Mouse (Mus musculus): Measurements from ENCODE around the gene Exd2. TPM values are rescaled to one million over a fixed set of nuclear protein-coding genes. Genes with fewer than 3 reads are reported as not detected.
A peak's percentile ranks its signal among the peaks of the same experiment; 100 is the strongest.

Gene Exd2
- polyA plus RNA-seq, 1 experiment from 2014 or later, result 66.4 TPM

DNA sequence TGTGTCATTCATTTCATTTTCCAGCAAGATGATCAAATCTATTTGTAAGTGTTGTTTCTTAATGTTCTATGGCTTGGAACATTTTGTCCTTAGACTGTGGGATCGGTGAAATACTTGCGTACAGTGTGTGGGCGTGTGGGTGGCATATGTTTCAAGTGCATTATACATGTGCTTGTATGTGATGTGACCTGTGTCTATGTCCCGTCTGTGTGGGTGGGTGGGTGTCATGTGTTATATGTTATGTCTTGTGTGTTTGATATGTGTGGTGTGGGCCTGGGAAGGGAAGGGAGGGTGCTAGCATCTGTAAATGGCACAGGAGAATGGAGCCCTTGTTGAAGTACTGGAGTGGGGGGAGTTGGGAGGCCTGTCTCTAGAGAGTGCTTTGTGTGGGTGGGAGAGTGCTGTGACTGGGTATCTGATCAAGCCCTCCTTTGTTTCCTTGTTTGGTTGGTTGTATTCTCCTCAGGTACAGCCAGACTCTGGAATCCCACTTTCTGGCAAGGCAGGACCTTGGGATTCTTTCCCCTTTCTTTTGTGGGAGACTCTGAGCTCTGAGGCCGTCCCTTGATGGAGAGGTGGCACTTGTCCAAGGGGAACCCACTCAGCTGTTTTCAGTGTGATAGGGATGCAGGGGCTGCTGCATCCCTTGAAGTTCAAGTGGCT, 65.0 kb downstream of the Exd2 start:
- Histone ChIP-seq H3K27me3 (ENCODE audit: control insufficient read depth, insufficient read depth, low read depth, low read length) (no peaks in the 10 kb centered on the region), H3K4me3 (ENCODE audit: low read depth, low read length) (no peak overlapping the region), H3K9ac (ENCODE audit: low read depth, low read length) (no peak overlapping the region), H3K27ac (ENCODE audit: low read length) (peak overlapping the region; percentile 1; the same call in 1 of the 2 replicates), H3K4me2 (ENCODE audit: low read length) (no peak overlapping the region), H3K4me1 (ENCODE audit: control insufficient read depth, insufficient read depth, low read length) (peaks cover 22% of the 10 kb centered on the region), H3K36me3 (ENCODE audit: control insufficient read depth, insufficient read depth, low read length) (no peaks in the 10 kb centered on the region), H3K9me3 (replicated peaks; ENCODE audit: control insufficient read depth, low read length, poor library complexity, severe bottlenecking) (no peaks in the 10 kb centered on the region)
- 72% methylated on average over 5 of the region's 5 CpGs for WGBS
- ATAC-seq, result peak; percentile 67

DNA sequence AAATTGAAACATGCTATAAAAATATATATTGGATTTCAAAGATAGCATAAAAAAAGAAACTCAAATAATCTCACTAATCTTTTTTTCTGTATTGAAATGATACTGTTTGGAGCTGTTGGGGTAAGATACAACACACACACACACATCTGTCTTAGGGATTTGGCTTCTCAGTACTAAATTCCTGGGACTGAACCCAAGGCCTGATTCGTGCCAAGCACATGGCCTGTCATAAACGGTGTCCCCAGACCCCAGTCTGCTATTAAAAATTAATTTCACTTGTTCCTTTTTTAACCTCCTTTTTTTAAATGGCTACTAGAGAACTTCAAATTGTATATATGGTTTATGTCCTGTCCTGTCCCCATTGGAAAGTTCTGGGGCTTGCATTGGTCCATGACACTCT, 67.2 kb downstream of the Exd2 start:
- no peak for ATAC-seq
- Histone ChIP-seq H3K9ac (ENCODE audit: low read depth, low read length) (no peak overlapping the region), H3K36me3 (ENCODE audit: control insufficient read depth, insufficient read depth, low read length) (no peaks in the 10 kb centered on the region), H3K27ac (ENCODE audit: low read length) (no peak overlapping the region), H3K9me3 (replicated peaks; ENCODE audit: control insufficient read depth, low read length, poor library complexity, severe bottlenecking) (no peaks in the 10 kb centered on the region), H3K27me3 (ENCODE audit: control insufficient read depth, insufficient read depth, low read depth, low read length) (no peaks in the 10 kb centered on the region), H3K4me3 (ENCODE audit: low read depth, low read length) (no peak overlapping the region), H3K4me2 (ENCODE audit: low read length) (no peak overlapping the region), H3K4me1 (ENCODE audit: control insufficient read depth, insufficient read depth, low read length) (peaks cover 12% of the 10 kb centered on the region; the same call in 1 of the 2 replicates)
- WGBS, result 60% methylated on average over 2 of the region's 2 CpGs

GRCm38 (mm10) chr12:80530630-80531029, 67.7 kb downstream of the Exd2 start:
- WGBS, result 78% methylated on average over 6 of the region's 6 CpGs
- ATAC-seq, result no peak
- Histone ChIP-seq H3K4me3 (ENCODE audit: low read depth, low read length) (no peak overlapping the region), H3K27me3 (ENCODE audit: control insufficient read depth, insufficient read depth, low read depth, low read length) (no peaks in the 10 kb centered on the region), H3K4me1 (ENCODE audit: control insufficient read depth, insufficient read depth, low read length) (peaks cover 7% of the 10 kb centered on the region; the same call in 1 of the 2 replicates), H3K27ac (ENCODE audit: low read length) (no peak overlapping the region), H3K9me3 (replicated peaks; ENCODE audit: control insufficient read depth, low read length, poor library complexity, severe bottlenecking) (no peaks in the 10 kb centered on the region), H3K9ac (ENCODE audit: low read depth, low read length) (no peak overlapping the region), H3K36me3 (ENCODE audit: control insufficient read depth, insufficient read depth, low read length) (no peaks in the 10 kb centered on the region), H3K4me2 (ENCODE audit: low read length) (no peak overlapping the region)

DNA sequence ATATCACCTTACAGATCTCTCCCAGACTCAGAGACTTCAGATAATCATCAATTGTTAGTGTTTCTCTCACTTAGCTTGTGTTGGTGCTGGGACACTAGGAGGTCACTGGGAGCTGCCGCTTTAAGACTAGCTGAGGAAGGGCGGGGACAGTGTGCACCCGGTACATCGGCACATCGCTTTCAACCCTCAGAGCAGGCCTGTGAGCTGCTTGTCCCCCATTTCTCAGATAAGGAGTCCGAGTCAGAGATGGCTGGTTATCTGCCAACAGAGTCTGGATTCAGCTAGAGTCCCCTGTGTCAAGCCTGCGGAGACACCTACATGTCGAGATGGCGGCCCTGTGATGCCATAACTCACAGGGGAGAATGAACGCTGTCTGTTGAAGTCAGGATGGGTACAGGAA, 68.7 kb downstream of the Exd2 start:
- Histone ChIP-seq H3K4me3 (ENCODE audit: low read depth, low read length) (no peak overlapping the region), H3K27me3 (ENCODE audit: control insufficient read depth, insufficient read depth, low read depth, low read length) (no peaks in the 10 kb centered on the region), H3K4me2 (ENCODE audit: low read length) (no peak overlapping the region), H3K36me3 (ENCODE audit: control insufficient read depth, insufficient read depth, low read length) (no peaks in the 10 kb centered on the region), H3K27ac (ENCODE audit: low read length) (no peak overlapping the region), H3K9me3 (replicated peaks; ENCODE audit: control insufficient read depth, low read length, poor library complexity, severe bottlenecking) (no peaks in the 10 kb centered on the region), H3K4me1 (ENCODE audit: control insufficient read depth, insufficient read depth, low read length) (peaks cover 4% of the 10 kb centered on the region; the same call in 1 of the 2 replicates), H3K9ac (ENCODE audit: low read depth, low read length) (no peak overlapping the region)
- ATAC-seq, result no peak
- WGBS, result 92% methylated on average over 10 of the region's 10 CpGs

GRCm38 (mm10) chr12:80533876-80534275, 71.0 kb downstream of the Exd2 start:
- Histone ChIP-seq H3K4me3 (ENCODE audit: low read depth, low read length) (no peak overlapping the region), H3K27ac (ENCODE audit: low read length) (no peak overlapping the region), H3K36me3 (ENCODE audit: control insufficient read depth, insufficient read depth, low read length) (no peaks in the 10 kb centered on the region), H3K9me3 (replicated peaks; ENCODE audit: control insufficient read depth, low read length, poor library complexity, severe bottlenecking) (no peaks in the 10 kb centered on the region), H3K9ac (ENCODE audit: low read depth, low read length) (no peak overlapping the region), H3K4me1 (ENCODE audit: control insufficient read depth, insufficient read depth, low read length) (no peaks in the 10 kb centered on the region), H3K4me2 (ENCODE audit: low read length) (no peak overlapping the region), H3K27me3 (ENCODE audit: control insufficient read depth, insufficient read depth, low read depth, low read length) (no peaks in the 10 kb centered on the region)
- WGBS, result 73% methylated on average over 2 of the region's 2 CpGs
- no peak for ATAC-seq

GRCm38 (mm10) chr12:80537313-80537712, 74.4 kb downstream of the Exd2 start:
- WGBS, result 92% methylated on average over 2 of the region's 2 CpGs
- H3K9me3 ChIP-seq (replicated peaks; ENCODE audit: control insufficient read depth, low read length, poor library complexity, severe bottlenecking), result no peaks in the 10 kb centered on the region
- H3K27ac ChIP-seq (ENCODE audit: low read length), result no peak overlapping the region
- no peaks in the 10 kb centered on the region for H3K36me3 ChIP-seq (ENCODE audit: control insufficient read depth, insufficient read depth, low read length)
- H3K4me3 ChIP-seq (ENCODE audit: low read depth, low read length), result no peak overlapping the region
- H3K4me2 ChIP-seq (ENCODE audit: low read length), result no peak overlapping the region
- no peak overlapping the region for H3K9ac ChIP-seq (ENCODE audit: low read depth, low read length)
- no peaks in the 10 kb centered on the region for H3K27me3 ChIP-seq (ENCODE audit: control insufficient read depth, insufficient read depth, low read depth, low read length)
- no peak for ATAC-seq
- no peaks in the 10 kb centered on the region for H3K4me1 ChIP-seq (ENCODE audit: control insufficient read depth, insufficient read depth, low read length)

DNA sequence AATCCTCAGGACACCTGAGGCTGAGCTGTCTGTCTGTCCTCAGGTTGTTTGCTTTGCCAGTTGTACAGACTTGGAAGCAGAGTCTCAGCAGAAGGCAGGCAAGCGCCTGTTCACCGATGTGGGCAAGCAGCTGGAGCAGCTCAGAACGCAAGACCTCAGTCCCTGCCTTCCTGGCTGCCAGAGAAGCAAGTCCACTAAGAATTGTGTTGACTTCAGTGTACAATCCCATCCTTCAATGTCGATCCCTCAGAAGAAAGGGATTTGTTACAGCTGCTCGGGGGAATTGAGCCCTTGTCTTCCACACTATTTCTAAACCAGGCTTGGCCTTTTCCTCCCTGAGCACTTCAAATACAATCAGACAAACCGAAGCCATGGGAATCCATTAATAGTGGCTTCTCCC, 75.4 kb downstream of the Exd2 start:
- ATAC-seq, result no peak
- Histone ChIP-seq H3K27ac (ENCODE audit: low read length) (no peak overlapping the region), H3K4me2 (ENCODE audit: low read length) (no peak overlapping the region), H3K36me3 (ENCODE audit: control insufficient read depth, insufficient read depth, low read length) (no peaks in the 10 kb centered on the region), H3K27me3 (ENCODE audit: control insufficient read depth, insufficient read depth, low read depth, low read length) (no peaks in the 10 kb centered on the region), H3K9ac (ENCODE audit: low read depth, low read length) (no peak overlapping the region), H3K4me3 (ENCODE audit: low read depth, low read length) (no peak overlapping the region), H3K4me1 (ENCODE audit: control insufficient read depth, insufficient read depth, low read length) (no peaks in the 10 kb centered on the region), H3K9me3 (replicated peaks; ENCODE audit: control insufficient read depth, low read length, poor library complexity, severe bottlenecking) (no peaks in the 10 kb centered on the region)
- WGBS, result 68% methylated on average over 6 of the region's 6 CpGs

- whole genome bisulfite sequencing, result 6% methylated on average over 4 of the region's 4 CpGs
Observed at GRCm38 (mm10) chr12:80545310-80545709, 82.4 kb downstream of the Exd2 start.

GRCm38 (mm10) chr12:80549646-80550045, 86.8 kb downstream of the Exd2 start:
- no peak overlapping the region for H3K9ac ChIP-seq (ENCODE audit: low read depth, low read length)
- ATAC-seq, result 0 out of 2 replicates have a peak, but pooled peaks have one; percentile 15
- 65% methylated on average over 11 of the region's 11 CpGs for WGBS
- H3K27ac ChIP-seq (ENCODE audit: low read length), result no peak overlapping the region
- H3K4me2 ChIP-seq (ENCODE audit: low read length), result no peak overlapping the region
- no peaks in the 10 kb centered on the region for H3K36me3 ChIP-seq (ENCODE audit: control insufficient read depth, insufficient read depth, low read length)
- peaks cover 12% of the 10 kb centered on the region for H3K4me1 ChIP-seq (ENCODE audit: control insufficient read depth, insufficient read depth, low read length)
- H3K9me3 ChIP-seq (replicated peaks; ENCODE audit: control insufficient read depth, low read length, poor library complexity, severe bottlenecking), result no peaks in the 10 kb centered on the region
- H3K27me3 ChIP-seq (ENCODE audit: control insufficient read depth, insufficient read depth, low read depth, low read length), result no peaks in the 10 kb centered on the region
- H3K4me3 ChIP-seq (ENCODE audit: low read depth, low read length), result no peak overlapping the region

More at GRCm38 (mm10) chr12:80545310-80545709, 82.4 kb downstream of the Exd2 start:
- Histone ChIP-seq H3K27me3 (ENCODE audit: control insufficient read depth, insufficient read depth, low read depth, low read length) (no peaks in the 10 kb centered on the region), H3K4me2 (ENCODE audit: low read length) (no peak overlapping the region), H3K4me1 (ENCODE audit: control insufficient read depth, insufficient read depth, low read length) (peaks cover 12% of the 10 kb centered on the region), H3K36me3 (ENCODE audit: control insufficient read depth, insufficient read depth, low read length) (no peaks in the 10 kb centered on the region), H3K4me3 (ENCODE audit: low read depth, low read length) (no peak overlapping the region), H3K9ac (ENCODE audit: low read depth, low read length) (peak overlapping the region; percentile 7; the same call in 1 of the 2 replicates), H3K9me3 (replicated peaks; ENCODE audit: control insufficient read depth, low read length, poor library complexity, severe bottlenecking) (no peaks in the 10 kb centered on the region), H3K27ac (ENCODE audit: low read length) (peak overlapping the region; percentile 68)
- ATAC-seq, result peak; percentile 57
